Comparison of ENCODE assay signal across 10 mouse cellular contexts in genomic region chr13:97441803-97442202, GRCm38 (mm10).
DNase-seq lines count a peak whose midpoint lies in the region; ATAC-seq lines count a peak whose summit lies in the region.
"Had no signal": no experiment of that assay in that cellular context is flagged by ENCODE, and none has a peak within 500 bp of the region (broad histone marks: within the 10 kb centered on the region; RNA-seq: fewer than 3 reads in every experiment).

No protein-coding gene starts in this region.

- H3K27me3 ChIP-seq in heart, embryonic 15.5 days: peaks cover 2% of the 10 kb centered on the region; the same call in 1 of the 2 replicates
- H3K27me3 ChIP-seq in midbrain, embryonic 10.5 days (ENCODE audit: low read depth, poor library complexity, severe bottlenecking): no peaks in the 10 kb centered on the region; the same call in 1 of the 2 replicates
- no peaks in the 10 kb centered on the region; the same call in 1 of the 2 replicates for H3K27me3 ChIP-seq in midbrain, embryonic 11.5 days (ENCODE audit: control insufficient read depth, insufficient read depth, low read length)
- no peaks in the 10 kb centered on the region for H3K27me3 ChIP-seq in embryonic facial prominence, embryonic 13.5 days
- peaks cover 38% of the 10 kb centered on the region for H3K27me3 ChIP-seq in liver, embryonic 15.5 days

- no peak for ATAC-seq in heart, embryonic 15.5 days (replicated peaks; ENCODE audit: insufficient number of reproducible peaks, insufficient read depth, low FRiP score, low read depth)
- no peak for ATAC-seq in midbrain, embryonic 11.5 days (ENCODE audit: low FRiP score)
- ATAC-seq in embryonic facial prominence, embryonic 13.5 days (ENCODE audit: insufficient number of reproducible peaks, insufficient read depth, low FRiP score, low TSS enrichment, low read depth): no peak
- ATAC-seq in liver, embryonic 15.5 days (ENCODE audit: insufficient read depth): no peak

- no peak overlapping the region; the same call in 1 of the 2 replicates for H3K4me3 ChIP-seq in heart, embryonic 15.5 days
- no peak overlapping the region for H3K4me3 ChIP-seq in midbrain, embryonic 10.5 days
- no peak overlapping the region for H3K4me3 ChIP-seq in midbrain, embryonic 11.5 days (ENCODE audit: low read depth, low read length)
- no peak overlapping the region for H3K4me3 ChIP-seq in embryonic facial prominence, embryonic 13.5 days
- no peak overlapping the region for H3K4me3 ChIP-seq in liver, embryonic 15.5 days (replicated peaks)

- H3K27ac ChIP-seq in heart, embryonic 15.5 days: peak overlapping the region; percentile 48; the same call in 1 of the 2 replicates
- peak overlapping the region; percentile 82 for H3K27ac ChIP-seq in midbrain, embryonic 10.5 days (replicated peaks)
- H3K27ac ChIP-seq in midbrain, embryonic 11.5 days (ENCODE audit: low read depth, low read length): no peak overlapping the region
- peak overlapping the region; percentile 44; the same call in 1 of the 2 replicates for H3K27ac ChIP-seq in embryonic facial prominence, embryonic 13.5 days
- peak overlapping the region; percentile 45 for H3K27ac ChIP-seq in liver, embryonic 15.5 days (replicated peaks)

- WGBS in heart, embryonic 15.5 days: 54% methylated on average over 2 of the region's 2 CpGs
- WGBS in midbrain, embryonic 10.5 days: 60% methylated on average over 2 of the region's 2 CpGs
- 56% methylated on average over 2 of the region's 2 CpGs for WGBS in midbrain, embryonic 11.5 days
- 32% methylated on average over 2 of the region's 2 CpGs for WGBS in embryonic facial prominence, embryonic 13.5 days
- WGBS in liver, embryonic 15.5 days (ENCODE audit: insufficient replicate concordance): 29% methylated on average over 2 of the region's 2 CpGs

- H3K4me1 ChIP-seq in heart, embryonic 15.5 days (replicated peaks): peaks cover 33% of the 10 kb centered on the region
- H3K4me1 ChIP-seq in midbrain, embryonic 10.5 days: peaks cover 64% of the 10 kb centered on the region
- H3K4me1 ChIP-seq in midbrain, embryonic 11.5 days (ENCODE audit: control insufficient read depth, insufficient read depth, low read length): peaks cover 26% of the 10 kb centered on the region
- H3K4me1 ChIP-seq in embryonic facial prominence, embryonic 13.5 days: peaks cover 45% of the 10 kb centered on the region
- peaks cover 48% of the 10 kb centered on the region for H3K4me1 ChIP-seq in liver, embryonic 15.5 days (replicated peaks)

- no peak for DNase-seq in heart, adult 8-10 months (ENCODE audit: low spot score)
- DNase-seq in midbrain, embryonic 10.5 days (ENCODE audit: low spot score): no peak
- no peak for DNase-seq in midbrain, embryonic 11.5 days (ENCODE audit: low spot score, missing footprints)
- no peak for DNase-seq in right cerebral cortex, postnatal 14 days
- DNase-seq in layer of hippocampus, postnatal 25 days (ENCODE audit: extremely low spot score in 1 of 2, low spot score in 1 of 2): no peak
- DNase-seq: cerebellum, adult 8-10 months; heart, postnatal 36 days had no signal

- no peaks in the 10 kb centered on the region for H3K36me3 ChIP-seq in heart, embryonic 15.5 days
- H3K36me3 ChIP-seq in midbrain, embryonic 10.5 days: no peaks in the 10 kb centered on the region
- no peaks in the 10 kb centered on the region for H3K36me3 ChIP-seq in midbrain, embryonic 11.5 days (ENCODE audit: control insufficient read depth, insufficient read depth, low read length)
- H3K36me3 ChIP-seq in embryonic facial prominence, embryonic 13.5 days: no peaks in the 10 kb centered on the region
- no peaks in the 10 kb centered on the region for H3K36me3 ChIP-seq in liver, embryonic 15.5 days (replicated peaks)

- peak overlapping the region; percentile 36; the same call in 1 of the 2 replicates for H3K4me2 ChIP-seq in heart, embryonic 15.5 days
- H3K4me2 ChIP-seq in midbrain, embryonic 11.5 days: no peak overlapping the region
- H3K4me2 ChIP-seq in embryonic facial prominence, embryonic 13.5 days: no peak overlapping the region
- H3K4me2 ChIP-seq in liver, embryonic 15.5 days: peak overlapping the region; percentile 27; the same call in 1 of the 2 replicates

- H3K9ac ChIP-seq in heart, embryonic 15.5 days: no peak overlapping the region
- H3K9ac ChIP-seq in midbrain, embryonic 11.5 days (ENCODE audit: low read length): no peak overlapping the region
- H3K9ac ChIP-seq in embryonic facial prominence, embryonic 13.5 days: no peak overlapping the region
- no peak overlapping the region for H3K9ac ChIP-seq in liver, embryonic 15.5 days

- no peaks in the 10 kb centered on the region for H3K9me3 ChIP-seq in heart, embryonic 15.5 days (replicated peaks)
- H3K9me3 ChIP-seq in midbrain, embryonic 10.5 days (replicated peaks): no peaks in the 10 kb centered on the region
- H3K9me3 ChIP-seq in midbrain, embryonic 11.5 days (ENCODE audit: control insufficient read depth, low read length): no peaks in the 10 kb centered on the region
- no peaks in the 10 kb centered on the region for H3K9me3 ChIP-seq in embryonic facial prominence, embryonic 13.5 days
- no peaks in the 10 kb centered on the region for H3K9me3 ChIP-seq in liver, embryonic 15.5 days (replicated peaks)

Comparison
In these comparisons a context has a peak if more than half of its experiments do, and no peak if none do; other contexts are left out.
1. H3K4me2 ChIP-seq: peak in heart, embryonic 15.5 days (single experiment) and liver, embryonic 15.5 days (single experiment); none in midbrain, embryonic 11.5 days (single experiment) and embryonic facial prominence, embryonic 13.5 days (single experiment).